Mouse (Mus musculus): ENCODE data around the gene Adamtsl5. TPM values are rescaled to one million over a fixed set of nuclear protein-coding genes. Genes with fewer than 3 reads are reported as not detected.

Adamtsl5 gene
- polyA plus RNA-seq, 1 experiment from 2014 or later = 0.26 TPM

GRCm38 (mm10) chr10:80294311-80294710 is 53.9 kb downstream of the Adamtsl5 start:
- peaks cover 22% of the 10 kb centered on the region for H3K36me3 ChIP-seq (ENCODE audit: control insufficient read depth, insufficient read depth, low read length)
- no peak for ATAC-seq (ENCODE audit: low FRiP score, low TSS enrichment)
- H3K9ac ChIP-seq (replicated peaks; ENCODE audit: low read length) = 0 out of 2 replicates have a peak overlapping the region, but pooled peaks have one; percentile 12
- WGBS = 73% methylated on average over 4 of the region's 4 CpGs
- no peak overlapping the region; the same call in 1 of the 2 replicates for H3K4me3 ChIP-seq (replicated peaks; ENCODE audit: low read depth, low read length)
- no peak for DNase-seq
- H3K9me3 ChIP-seq (ENCODE audit: control insufficient read depth, low read length) = no peaks in the 10 kb centered on the region
- peak overlapping the region; percentile 99; the same call in 1 of the 2 replicates for H3K4me2 ChIP-seq (ENCODE audit: low read length)
- peaks cover 43% of the 10 kb centered on the region for H3K4me1 ChIP-seq (ENCODE audit: control insufficient read depth, insufficient read depth, low read length)
- no peaks in the 10 kb centered on the region for H3K27me3 ChIP-seq (ENCODE audit: control insufficient read depth, insufficient read depth, low read length)
- no peak overlapping the region for H3K27ac ChIP-seq (replicated peaks; ENCODE audit: low read depth, low read length)

GRCm38 (mm10) chr10:80293325-80293724 is 54.9 kb downstream of the Adamtsl5 start:
- no peak overlapping the region for H3K27ac ChIP-seq (replicated peaks; ENCODE audit: low read depth, low read length)

GRCm38 (mm10) chr10:80292251-80293146 is 55.7 kb downstream of the Adamtsl5 start, which contains the start of gene Rps15:
Gene Rps15, plus strand, starts transcription at chr10:80292453.
- Histone ChIP-seq H3K27ac (replicated peaks; ENCODE audit: low read depth, low read length) (peak within 1 kb of the TSS; percentile 94), H3K27me3 (ENCODE audit: control insufficient read depth, insufficient read depth, low read length) (no peaks in the 10 kb centered on the region), H3K4me2 (ENCODE audit: low read length) (peak within 1 kb of the TSS; percentile 99), H3K9ac (replicated peaks; ENCODE audit: low read length) (peak within 1 kb of the TSS; percentile 98), H3K9me3 (ENCODE audit: control insufficient read depth, low read length) (no peaks in the 10 kb centered on the region), H3K36me3 (ENCODE audit: control insufficient read depth, insufficient read depth, low read length) (peaks cover 37% of the 10 kb centered on the region), H3K4me3 (replicated peaks; ENCODE audit: low read depth, low read length) (peak within 1 kb of the TSS; percentile 85), H3K4me1 (ENCODE audit: control insufficient read depth, insufficient read depth, low read length) (peaks cover 31% of the 10 kb centered on the region)
- ATAC-seq (ENCODE audit: low FRiP score, low TSS enrichment) (peak; percentile 81), DNase-seq (peak; percentile 99)
- under 1% methylated on average over 72 of the region's 72 CpGs for WGBS

More at GRCm38 (mm10) chr10:80293325-80293724, 54.9 kb downstream of the Adamtsl5 start:
- H3K9me3 ChIP-seq (ENCODE audit: control insufficient read depth, low read length) = no peaks in the 10 kb centered on the region
- ATAC-seq (ENCODE audit: low FRiP score, low TSS enrichment) (no peak), DNase-seq (no peak)
- peak overlapping the region; percentile 99 for H3K4me2 ChIP-seq (ENCODE audit: low read length)
- peak overlapping the region; percentile 85 for H3K4me3 ChIP-seq (replicated peaks; ENCODE audit: low read depth, low read length)
- H3K9ac ChIP-seq (replicated peaks; ENCODE audit: low read length) = peak overlapping the region; percentile 98
- H3K36me3 ChIP-seq (ENCODE audit: control insufficient read depth, insufficient read depth, low read length) = peaks cover 31% of the 10 kb centered on the region
- H3K4me1 ChIP-seq (ENCODE audit: control insufficient read depth, insufficient read depth, low read length) = peaks cover 39% of the 10 kb centered on the region
- 21% methylated on average over 14 of the region's 14 CpGs for WGBS
- no peaks in the 10 kb centered on the region for H3K27me3 ChIP-seq (ENCODE audit: control insufficient read depth, insufficient read depth, low read length)

Small RNA genes within 50 kb of the gene (microRNA-seq; reads per million reads assigned to microRNA genes)
- gene Gm22721 = not detected

Other genes starting within 250 kb of the Adamtsl5 start
- gene Sbno2, start 242.8 kb downstream of the Adamtsl5 start, polyA plus RNA-seq (2014; fragmentation: Nextera tagmentation; extraction: Ambion mirVana) = 13.2 and 13.3 TPM in 2 replicates
- 26.5 and 38.7 TPM in 2 replicates for gene Stk11, start 232.6 kb downstream of the Adamtsl5 start, polyA plus RNA-seq (2014; fragmentation: Nextera tagmentation; extraction: Ambion mirVana)
- gene Atp5d, start 209.8 kb downstream of the Adamtsl5 start, polyA plus RNA-seq (2014; fragmentation: Nextera tagmentation; extraction: Ambion mirVana) = 407 and 480 TPM in 2 replicates
- 78.9 and 101 TPM in 2 replicates for gene Cbarp, start 207.6 kb downstream of the Adamtsl5 start, polyA plus RNA-seq (2014; fragmentation: Nextera tagmentation; extraction: Ambion mirVana)
- 62.6 and 65.6 TPM in 2 replicates for gene Midn, start 200.1 kb downstream of the Adamtsl5 start, polyA plus RNA-seq (2014; fragmentation: Nextera tagmentation; extraction: Ambion mirVana)
- 295 and 421 TPM in 2 replicates for gene Cirbp, start 182.4 kb downstream of the Adamtsl5 start, polyA plus RNA-seq (2014; fragmentation: Nextera tagmentation; extraction: Ambion mirVana)
- 5.7 and 9.9 TPM in 2 replicates for gene 1600002K03Rik, start 175.5 kb downstream of the Adamtsl5 start, polyA plus RNA-seq (2014; fragmentation: Nextera tagmentation; extraction: Ambion mirVana)
- 41.9 and 50.1 TPM in 2 replicates for gene Efna2, start 168.9 kb downstream of the Adamtsl5 start, polyA plus RNA-seq (2014; fragmentation: Nextera tagmentation; extraction: Ambion mirVana)
- gene Mum1, start 122.0 kb downstream of the Adamtsl5 start, polyA plus RNA-seq (2014; fragmentation: Nextera tagmentation; extraction: Ambion mirVana) = 51.5 and 65.4 TPM in 2 replicates
- gene Ndufs7, start 99.3 kb downstream of the Adamtsl5 start, polyA plus RNA-seq (2014; fragmentation: Nextera tagmentation; extraction: Ambion mirVana) = 274 and 323 TPM in 2 replicates
- gene Gamt, start 87.4 kb downstream of the Adamtsl5 start, polyA plus RNA-seq (2014; fragmentation: Nextera tagmentation; extraction: Ambion mirVana) = 15.1 and 16.7 TPM in 2 replicates
- gene Dazap1, start 86.9 kb downstream of the Adamtsl5 start, polyA plus RNA-seq (2014; fragmentation: Nextera tagmentation; extraction: Ambion mirVana) = 42.5 and 49.3 TPM in 2 replicates
- gene Rps15, start 56.0 kb downstream of the Adamtsl5 start, polyA plus RNA-seq (2014; fragmentation: Nextera tagmentation; extraction: Ambion mirVana) = 622 and 707 TPM in 2 replicates
- gene Apc2, start 52.4 kb downstream of the Adamtsl5 start, polyA plus RNA-seq (2014; fragmentation: Nextera tagmentation; extraction: Ambion mirVana) = 241 and 259 TPM in 2 replicates
- 20.4 and 21.6 TPM in 2 replicates for gene 2310011J03Rik, start 27.9 kb downstream of the Adamtsl5 start, polyA plus RNA-seq (2014; fragmentation: Nextera tagmentation; extraction: Ambion mirVana)
- gene Pcsk4, start 18.9 kb downstream of the Adamtsl5 start, polyA plus RNA-seq (2014; fragmentation: Nextera tagmentation; extraction: Ambion mirVana) = 2.5 and 3.5 TPM in 2 replicates
- 5.3 and 7.3 TPM in 2 replicates for gene Reep6, start 18.5 kb downstream of the Adamtsl5 start, polyA plus RNA-seq (2014; fragmentation: Nextera tagmentation; extraction: Ambion mirVana)
- 2.9 and 3.2 TPM in 2 replicates for gene Plk5, start 8.0 kb upstream of the Adamtsl5 start, polyA plus RNA-seq (2014; fragmentation: Nextera tagmentation; extraction: Ambion mirVana)
- 17.3 and 28.2 TPM in 2 replicates for gene Mex3d, start 39.2 kb upstream of the Adamtsl5 start, polyA plus RNA-seq (2014; fragmentation: Nextera tagmentation; extraction: Ambion mirVana)
- 166 and 208 TPM in 2 replicates for gene Mbd3, start 51.1 kb upstream of the Adamtsl5 start, polyA plus RNA-seq (2014; fragmentation: Nextera tagmentation; extraction: Ambion mirVana)
- 532 and 742 TPM in 2 replicates for gene Uqcr11, start 58.4 kb upstream of the Adamtsl5 start, polyA plus RNA-seq (2014; fragmentation: Nextera tagmentation; extraction: Ambion mirVana)
- gene Tcf3, start 85.2 kb upstream of the Adamtsl5 start, polyA plus RNA-seq (2014; fragmentation: Nextera tagmentation; extraction: Ambion mirVana) = 49.8 and 60.4 TPM in 2 replicates
- gene Onecut3, start 146.4 kb upstream of the Adamtsl5 start, polyA plus RNA-seq (2014; fragmentation: Nextera tagmentation; extraction: Ambion mirVana) = 2.2 and 2.4 TPM in 2 replicates
- 0.76 and 0.78 TPM in 2 replicates for gene Atp8b3, start 190.7 kb upstream of the Adamtsl5 start, polyA plus RNA-seq (2014; fragmentation: Nextera tagmentation; extraction: Ambion mirVana)
- gene Rexo1, start 213.1 kb upstream of the Adamtsl5 start, polyA plus RNA-seq (2014; fragmentation: Nextera tagmentation; extraction: Ambion mirVana) = 31.7 and 34.2 TPM in 2 replicates
- gene Klf16, start 228.9 kb upstream of the Adamtsl5 start, polyA plus RNA-seq (2014; fragmentation: Nextera tagmentation; extraction: Ambion mirVana) = 4.9 and 5.0 TPM in 2 replicates
- gene Abhd17a, start 241.9 kb upstream of the Adamtsl5 start, polyA plus RNA-seq (2014; fragmentation: Nextera tagmentation; extraction: Ambion mirVana) = 128 and 151 TPM in 2 replicates